Mouse (Mus musculus): ENCODE data around the gene Olfr786. TPM values are rescaled to one million over a fixed set of nuclear protein-coding genes. Genes with fewer than 3 reads are reported as not detected.

Gene Olfr786
- total RNA-seq (2023): not detected

DNA sequence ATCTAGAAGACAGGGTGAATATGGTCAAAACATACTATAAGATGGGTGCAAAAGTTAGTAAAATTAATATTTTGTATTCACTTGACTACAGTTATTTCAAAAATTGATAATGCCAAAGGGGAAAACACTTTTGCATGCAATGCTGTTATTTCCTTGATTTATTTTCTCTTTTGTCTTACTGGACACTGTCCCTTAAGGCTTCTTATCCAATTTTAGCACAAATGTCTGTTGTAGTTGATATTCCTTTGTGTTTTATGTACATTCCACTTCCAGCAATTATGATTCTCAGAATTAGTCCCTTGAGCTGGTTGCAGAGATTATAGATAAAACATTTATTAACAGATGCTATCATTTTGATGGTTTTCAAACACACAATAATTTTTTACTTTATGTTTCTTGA is at the start of gene Olfr786:
Olfr786 (plus strand) TSS at position 301 of the 400 bp plus-strand sequence.

GRCm38 (mm10) chr10:129383783-129384182 is 43.3 kb upstream of the Olfr786 start, which contains the start of gene Olfr784:
TSS of gene Olfr784 (plus strand) at chr10:129384083.

GRCm38 (mm10) chr10:129405126-129405525 is 22.0 kb upstream of the Olfr786 start, which contains the start of gene Olfr785:
TSS of gene Olfr785 (plus strand) at chr10:129405426.

DNA sequence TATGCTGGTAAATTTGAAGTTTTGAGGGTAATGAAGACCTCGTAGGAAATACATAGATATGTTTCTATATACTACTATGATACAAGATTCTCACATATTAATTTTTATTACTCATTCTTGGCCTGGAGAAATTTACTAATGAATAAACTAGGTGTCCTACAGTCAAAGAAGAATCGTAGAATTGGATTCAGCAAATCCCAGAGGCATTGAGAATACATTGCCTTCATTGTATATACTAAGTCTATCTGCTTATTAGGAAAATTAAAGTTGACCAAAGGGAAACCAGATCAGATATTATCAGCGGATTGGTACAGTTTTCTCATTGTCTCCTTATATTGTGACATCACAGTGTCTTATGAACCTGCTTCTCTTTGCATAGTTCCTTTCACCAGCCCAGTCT is 34.5 kb downstream of the Olfr786 start, which contains the start of gene Olfr787:
Olfr787 (plus strand) TSS at position 301 of the 400 bp plus-strand sequence.

DNA sequence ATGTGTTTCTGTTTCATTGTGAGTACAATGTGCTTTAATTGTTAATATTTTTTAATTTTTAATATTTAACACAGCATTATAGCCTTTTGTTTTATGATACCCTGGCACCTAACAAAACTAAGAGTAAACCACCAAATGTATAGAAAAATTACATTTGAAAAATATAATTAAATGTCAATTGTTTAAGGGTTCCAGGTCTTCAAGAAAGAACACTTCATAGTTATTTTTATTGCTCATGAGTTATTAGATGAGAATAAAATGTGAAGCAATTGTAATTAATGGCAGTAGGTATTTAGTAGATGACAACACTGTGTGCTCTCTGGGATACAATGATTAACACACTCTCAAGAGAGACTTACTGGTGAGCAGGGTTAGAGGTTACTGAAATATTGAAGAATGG is 43.6 kb downstream of the Olfr786 start, which contains the start of gene Olfr788:
Olfr788 (plus strand) TSS at position 301 of the 400 bp plus-strand sequence.

DNA sequence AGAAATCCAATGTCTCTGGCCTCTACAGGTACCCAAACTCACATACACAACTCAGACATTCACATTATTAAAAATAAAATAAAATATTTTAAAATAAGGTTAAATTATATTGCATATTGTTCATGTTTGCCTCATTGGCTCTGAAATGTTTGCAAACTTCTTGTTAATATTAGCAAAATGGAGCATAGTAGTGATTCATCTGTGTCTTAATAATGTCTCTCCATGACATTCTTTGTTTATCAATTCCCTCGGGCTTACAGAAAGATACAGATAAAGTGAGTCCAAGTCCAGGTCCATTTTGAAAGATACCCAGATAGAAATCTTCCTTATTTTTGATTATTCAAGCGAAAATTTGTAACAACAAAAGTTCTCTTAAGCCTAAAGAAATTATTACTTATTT is 57.3 kb downstream of the Olfr786 start, which contains the start of gene Olfr789:
Olfr789 (plus strand) TSS at position 301 of the 400 bp plus-strand sequence.

Other genes starting within 250 kb of the Olfr786 start
- not detected for gene Olfr772, start 249.4 kb upstream of the Olfr786 start, total RNA-seq (2023)
- not detected for gene Olfr773, start 239.9 kb upstream of the Olfr786 start, total RNA-seq (2023)
- not detected for gene Olfr774, start 191.1 kb upstream of the Olfr786 start, total RNA-seq (2023)
- not detected for gene Olfr775, start 178.9 kb upstream of the Olfr786 start, total RNA-seq (2023)
- gene Olfr776, start 168.2 kb upstream of the Olfr786 start, total RNA-seq (2023): not detected
- not detected for gene Olfr777, start 155.8 kb upstream of the Olfr786 start, total RNA-seq (2023)
- not detected for gene Olfr780, start 109.2 kb upstream of the Olfr786 start, total RNA-seq (2023)
- not detected for gene Olfr781, start 98.5 kb upstream of the Olfr786 start, total RNA-seq (2023)
- not detected for gene Olfr782, start 78.5 kb upstream of the Olfr786 start, total RNA-seq (2023)
- gene Olfr784, start 43.2 kb upstream of the Olfr786 start, total RNA-seq (2023): 0.30 TPM
- not detected for gene Olfr785, start 21.9 kb upstream of the Olfr786 start, total RNA-seq (2023)
- gene Olfr787, start 34.6 kb downstream of the Olfr786 start, total RNA-seq (2023): not detected
- not detected for gene Olfr788, start 43.7 kb downstream of the Olfr786 start, total RNA-seq (2023)
- not detected for gene Olfr789, start 57.4 kb downstream of the Olfr786 start, total RNA-seq (2023)
- not detected for gene Olfr790, start 71.2 kb downstream of the Olfr786 start, total RNA-seq (2023)
- not detected for gene Olfr791, start 94.5 kb downstream of the Olfr786 start, total RNA-seq (2023)
- gene Olfr792, start 111.9 kb downstream of the Olfr786 start, total RNA-seq (2023): not detected
- not detected for gene Olfr794, start 140.3 kb downstream of the Olfr786 start, total RNA-seq (2023)
- gene Olfr796, start 185.3 kb downstream of the Olfr786 start, total RNA-seq (2023): not detected
- gene Olfr798, start 200.6 kb downstream of the Olfr786 start, total RNA-seq (2023): not detected
- gene Olfr799, start 210.2 kb downstream of the Olfr786 start, total RNA-seq (2023): not detected
- not detected for gene Olfr800, start 230.4 kb downstream of the Olfr786 start, total RNA-seq (2023)
- not detected for gene Olfr801, start 246.6 kb downstream of the Olfr786 start, total RNA-seq (2023)